Mouse (Mus musculus) CH12F3 (cell line): ENCODE measurements around the gene Nde1.

Experiments used
- in situ Hi-C: fragments of 300-500 bp; cut with MboI; formaldehyde crosslinking; loops from 2 replicates; pipeline ENCODE4 v1.14.3; 2020; ENCODE audit warnings: low sequenced_read_pairs

The Nde1 gene

DNA sequence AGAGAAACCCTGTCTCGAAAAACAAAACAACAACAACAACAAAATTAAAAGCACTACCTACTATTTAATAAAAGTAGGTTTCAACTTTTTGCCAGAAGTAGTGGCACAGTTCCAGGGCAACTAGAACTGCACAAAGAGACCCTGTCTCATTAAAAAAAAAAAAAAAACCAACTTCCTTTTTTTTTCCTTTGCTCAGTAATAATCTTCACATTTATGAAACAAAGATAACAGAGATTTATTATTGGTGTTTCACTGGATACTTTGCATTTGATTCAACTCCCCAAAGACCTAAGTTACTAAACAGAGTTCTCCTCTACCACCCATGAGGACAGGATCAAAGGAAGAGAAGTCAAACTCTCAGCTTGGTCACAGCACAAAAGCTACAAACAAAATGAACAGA, 2.1 kb upstream of the Nde1 start:
- in situ Hi-C loops, result no loop called here

DNA sequence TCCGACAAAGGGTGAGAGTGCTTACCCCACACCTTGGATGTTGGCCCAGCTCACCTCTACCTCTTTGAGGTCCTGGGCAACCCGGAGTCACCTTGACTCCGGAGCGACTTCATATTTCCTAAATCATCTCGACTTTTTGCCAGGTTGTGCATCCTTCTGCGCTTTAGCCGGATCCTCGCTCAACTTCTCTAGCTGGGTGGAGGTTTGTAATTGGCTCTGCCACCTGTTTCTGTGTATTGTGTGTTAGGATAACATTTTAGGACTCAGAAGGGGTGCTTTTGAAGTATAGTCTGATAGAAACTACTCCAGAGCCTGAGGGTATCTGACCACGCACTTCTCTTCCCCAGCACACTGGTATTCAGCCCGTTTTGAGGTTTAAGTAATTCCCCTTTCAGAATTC, 656 bp downstream of the Nde1 start:
- in situ Hi-C loops, result no loop called here

DNA sequence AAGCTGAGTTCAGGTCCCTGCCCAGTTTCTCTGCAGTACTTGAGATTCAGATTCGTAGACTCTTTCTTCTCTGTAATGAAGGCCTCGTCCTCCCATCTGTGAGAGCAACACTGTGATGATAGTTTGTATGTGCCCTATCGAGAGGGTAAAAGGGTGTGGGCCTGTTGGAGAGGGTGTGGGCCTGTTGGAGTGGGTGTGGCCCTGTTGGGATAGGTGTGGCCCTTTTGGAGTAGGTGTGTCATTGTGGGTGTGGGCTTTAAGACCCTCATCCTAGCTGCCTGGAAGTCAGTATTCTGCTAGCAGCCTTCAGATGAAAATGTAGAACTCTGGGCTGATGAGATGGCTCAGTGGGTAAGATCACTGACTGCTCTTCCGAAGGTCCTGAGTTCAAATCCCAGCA, 3.4 kb downstream of the Nde1 start:
- in situ Hi-C loops, result no loop called here

DNA sequence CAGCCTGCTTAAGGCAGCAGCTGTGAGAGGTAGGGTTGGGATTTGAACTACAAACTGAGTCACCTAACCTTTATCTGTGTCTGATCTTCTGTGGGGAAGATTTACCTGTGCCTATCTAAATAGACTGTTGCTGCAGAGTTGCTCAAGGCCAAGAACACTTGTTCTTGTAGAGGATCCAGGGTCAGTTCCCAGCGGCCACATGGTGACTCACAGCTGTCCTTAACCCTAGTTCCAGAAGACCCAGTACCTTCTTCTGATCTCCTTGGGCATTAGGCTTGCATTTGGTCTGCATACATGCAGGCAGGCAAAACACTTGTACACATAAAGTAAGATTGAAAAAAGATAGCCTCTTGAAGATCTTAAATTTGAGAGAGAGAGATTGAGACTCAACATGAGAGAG, 6.6 kb downstream of the Nde1 start:
- in situ Hi-C loops, result no loop called here

DNA sequence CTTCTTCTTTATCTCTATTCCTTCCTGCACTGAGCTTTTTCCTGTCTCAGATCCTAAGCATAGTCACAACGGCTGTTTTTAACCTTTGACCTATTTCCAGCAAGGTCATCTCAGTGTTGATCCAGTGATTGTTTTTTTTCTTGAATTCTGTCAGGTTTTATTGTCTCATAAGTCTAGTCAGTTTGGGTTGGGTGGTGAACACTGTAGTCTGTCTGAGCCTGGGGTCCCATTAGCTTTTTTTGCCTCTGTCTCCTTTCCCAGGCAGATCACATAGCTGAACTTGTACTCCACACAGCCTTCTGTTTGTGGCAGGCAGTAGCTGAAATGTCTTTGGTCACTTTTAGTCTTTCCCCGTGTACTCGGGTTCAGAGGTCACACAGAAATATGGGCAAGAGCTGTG, 15.0 kb downstream of the Nde1 start:
- in situ Hi-C loops, result no loop called here

DNA sequence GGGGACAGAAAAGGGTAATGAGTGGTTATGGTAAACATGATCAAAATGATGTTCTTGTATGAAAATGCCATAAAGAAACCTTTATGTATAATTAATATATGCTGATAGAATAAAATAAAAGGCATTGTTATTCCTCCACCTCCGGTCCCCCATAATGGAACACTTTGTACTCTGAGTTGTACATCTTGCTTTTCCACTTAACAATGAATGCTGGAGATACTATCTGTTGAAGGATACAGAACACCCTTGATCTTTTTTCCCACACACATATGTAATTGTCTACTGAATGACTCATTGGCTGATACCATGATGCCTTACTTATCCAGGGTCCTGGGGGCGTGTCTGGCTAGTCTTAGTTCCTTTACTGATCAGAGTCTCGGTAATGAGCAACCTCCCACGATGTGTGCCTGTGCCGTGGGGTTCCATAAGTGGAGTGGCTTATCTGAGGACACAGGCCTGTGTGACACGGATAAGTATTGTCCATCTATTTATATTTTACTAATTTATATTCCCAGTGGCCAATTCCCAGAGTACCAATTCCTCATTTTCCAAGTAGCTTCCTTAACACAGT, 17.2 kb downstream of the Nde1 start:
- in situ Hi-C loops, result no loop called here

DNA sequence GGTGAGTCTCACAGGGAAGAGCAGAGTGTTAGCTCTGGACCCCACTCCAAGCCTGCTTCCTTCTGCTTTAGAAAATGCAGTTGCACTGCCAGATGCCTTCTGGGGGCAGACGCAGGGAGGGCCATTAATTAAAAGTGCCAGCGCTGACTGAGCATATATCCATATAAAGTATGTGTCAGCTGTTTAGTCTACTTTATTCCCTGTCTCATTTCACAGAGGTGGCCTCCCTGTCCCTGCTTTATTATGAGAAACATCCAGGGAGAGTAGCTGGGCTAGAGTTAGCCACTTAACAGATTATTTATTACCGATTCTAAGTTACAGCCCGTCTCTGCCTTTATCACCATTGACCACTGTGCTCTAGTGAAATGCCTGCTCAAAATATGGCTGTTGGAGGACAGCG, 19.3 kb downstream of the Nde1 start:
- in situ Hi-C loops, result no loop called here

DNA sequence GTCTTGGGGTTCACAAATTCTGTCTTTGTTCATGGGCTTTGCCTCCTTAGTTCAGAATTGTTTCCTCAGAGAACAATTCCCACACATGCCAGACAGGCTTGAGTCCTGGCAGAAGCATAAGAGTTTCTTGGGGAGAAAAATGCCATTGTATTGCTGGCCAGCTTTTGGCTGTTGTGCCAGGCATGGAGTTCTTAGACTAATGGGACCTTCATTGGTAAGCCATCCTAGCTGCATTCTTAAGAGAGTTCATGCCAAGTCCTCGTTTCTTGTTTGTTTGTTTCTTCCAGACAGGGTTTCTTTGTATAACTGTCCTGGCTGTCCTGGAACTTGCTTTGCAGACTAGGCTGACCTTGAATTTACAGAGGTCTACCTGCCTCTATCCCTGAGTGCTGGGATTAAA, 20.8 kb downstream of the Nde1 start:
- in situ Hi-C loops, result no loop called here

DNA sequence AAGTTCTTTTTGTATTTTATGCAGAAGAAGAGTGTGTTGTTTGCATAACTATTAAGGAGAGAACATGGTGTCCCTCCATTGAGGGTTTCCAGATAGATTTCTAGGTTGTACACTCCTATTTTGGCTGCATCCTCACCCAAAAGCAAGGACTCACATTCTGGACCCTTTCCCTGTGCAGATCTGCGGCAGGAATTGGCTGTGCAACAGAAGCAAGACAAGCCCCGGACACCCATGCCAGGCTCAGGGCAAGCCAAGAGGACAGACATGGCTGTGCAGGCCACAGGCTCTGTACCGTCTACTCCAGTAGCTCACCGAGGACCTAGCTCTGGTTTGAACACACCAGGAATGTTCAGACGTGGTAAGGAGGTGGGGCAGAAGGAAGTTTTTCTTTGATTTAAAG, 22.4 kb downstream of the Nde1 start:
- in situ Hi-C loops, result no loop called here

DNA sequence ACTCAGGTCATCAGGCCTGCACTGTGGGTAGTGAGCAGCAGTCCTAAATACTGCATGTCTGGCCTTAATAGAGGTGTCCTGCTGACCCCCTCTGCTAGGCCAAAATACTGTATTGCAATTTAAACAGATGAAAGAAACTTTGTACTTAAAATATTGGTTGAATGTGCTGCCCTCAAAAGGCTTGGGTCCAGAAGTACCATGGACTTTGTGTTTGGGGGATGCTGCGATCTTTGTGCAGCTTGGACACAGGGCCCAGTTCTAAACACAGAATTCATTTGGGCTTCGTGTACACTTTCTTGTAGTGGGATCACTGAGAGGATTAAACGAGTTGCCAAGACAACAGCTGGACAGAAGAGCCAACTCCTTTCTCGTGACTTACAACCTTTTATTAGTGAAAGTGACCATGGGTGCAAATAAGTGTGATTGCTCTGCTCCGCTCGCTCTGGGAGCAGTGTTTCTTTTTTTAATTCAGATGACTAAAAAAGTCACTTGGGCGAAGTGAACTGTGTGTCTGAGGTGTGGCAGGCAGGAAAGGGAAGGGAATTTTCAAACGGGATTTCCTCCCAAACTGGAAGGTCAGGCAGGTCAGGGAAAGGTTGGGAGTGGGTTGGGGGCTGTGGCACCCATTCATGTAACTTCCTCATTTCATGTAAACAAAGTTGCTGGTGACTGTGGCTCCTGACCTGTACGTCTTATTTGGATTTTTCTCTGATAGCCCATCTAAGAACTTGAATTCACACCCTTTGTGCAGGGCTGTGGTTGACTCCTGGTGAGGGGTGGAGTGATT, 31.3 kb downstream of the Nde1 start:
- in situ Hi-C loops, result no loop called here

DNA sequence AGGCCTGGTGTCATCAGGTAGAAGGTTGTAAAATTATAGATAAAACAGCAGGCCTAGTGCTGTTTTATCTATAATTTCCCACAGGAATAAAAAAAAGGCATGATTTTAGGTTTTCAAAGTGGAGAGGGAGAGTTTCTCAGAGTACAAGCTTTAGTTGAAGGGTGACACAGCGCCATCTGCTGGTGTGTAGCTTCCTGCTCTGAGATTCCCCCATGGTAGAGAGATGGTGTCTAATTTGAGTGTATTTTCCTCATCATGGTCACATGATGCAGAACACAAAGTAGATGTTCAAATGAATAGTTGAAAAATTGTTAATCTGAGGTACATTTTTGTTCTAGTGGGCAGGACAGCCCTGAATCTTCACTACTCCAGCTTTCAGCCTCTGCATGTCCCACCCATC, 32.4 kb downstream of the Nde1 start:
- in situ Hi-C loops, result no loop called here

DNA sequence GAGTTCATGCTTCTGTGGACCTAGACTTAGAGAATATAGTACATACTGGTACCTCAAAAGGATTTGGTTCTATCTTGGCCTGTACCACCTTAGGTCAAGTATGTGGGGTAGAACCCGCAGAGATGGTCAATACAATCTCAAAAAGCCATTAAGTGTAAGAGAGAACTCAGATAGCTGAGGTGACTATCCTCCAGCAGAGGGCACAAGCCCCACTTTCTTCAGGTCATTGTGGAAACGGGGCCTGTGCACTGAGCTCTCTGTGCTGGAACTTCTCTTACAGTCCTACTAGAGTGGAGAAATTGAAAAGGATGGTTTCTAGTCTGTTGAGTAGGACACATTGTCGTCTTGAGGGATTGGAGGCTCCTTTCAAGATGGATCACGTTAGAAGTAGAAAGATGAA, 35.7 kb downstream of the Nde1 start:
- in situ Hi-C loops, result no loop called here

DNA sequence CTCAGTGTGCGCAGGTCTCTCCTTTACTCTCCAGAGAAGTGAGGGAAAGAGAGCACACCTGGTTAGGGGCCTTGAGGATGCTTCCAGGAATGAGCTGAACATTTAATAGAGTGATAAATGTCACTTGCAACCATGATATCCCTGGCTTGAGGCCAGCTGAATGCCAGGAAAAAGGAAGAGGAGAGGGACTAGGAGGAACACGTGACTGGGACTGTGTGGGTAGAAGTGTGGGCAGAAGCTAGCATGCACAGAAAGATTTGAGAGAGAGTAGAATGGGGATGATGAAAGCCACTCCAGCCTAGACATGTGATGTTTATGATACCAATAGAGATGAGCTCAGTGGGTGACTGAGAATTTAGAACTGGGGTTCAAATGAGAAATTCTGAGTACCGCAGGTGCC, 52.1 kb downstream of the Nde1 start:
- in situ Hi-C loops, result no loop called here

DNA sequence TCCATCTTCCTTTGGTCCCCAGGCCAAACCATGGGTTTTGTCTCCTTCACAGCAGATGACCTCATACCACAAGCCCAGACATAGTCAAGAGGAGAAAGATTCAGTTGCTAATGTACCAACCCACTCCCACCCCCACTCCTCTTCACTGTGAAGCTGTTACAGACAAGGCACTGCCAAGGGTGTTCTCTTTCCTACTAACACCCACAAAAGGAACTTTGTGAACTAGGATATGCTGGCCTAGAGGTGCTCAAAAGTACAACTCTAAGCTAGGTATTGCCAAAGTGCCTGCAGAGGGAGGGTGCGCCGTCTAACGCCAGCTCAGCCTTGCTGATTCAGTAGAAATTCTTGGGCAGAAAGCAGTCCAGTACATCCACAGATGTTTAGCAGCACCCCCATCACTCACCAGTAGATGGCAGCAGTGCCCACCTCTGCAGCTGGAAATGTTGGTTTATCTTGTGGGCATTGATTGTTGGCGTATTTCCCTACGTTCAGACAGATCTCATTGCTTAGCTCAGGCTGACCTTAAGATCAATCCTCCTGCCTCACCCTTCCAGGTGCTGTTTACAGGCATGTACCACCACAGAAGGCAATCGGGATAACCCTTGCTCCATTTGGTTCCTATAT, 74.1 kb downstream of the Nde1 start:
- in situ Hi-C loops, result no loop called here

DNA sequence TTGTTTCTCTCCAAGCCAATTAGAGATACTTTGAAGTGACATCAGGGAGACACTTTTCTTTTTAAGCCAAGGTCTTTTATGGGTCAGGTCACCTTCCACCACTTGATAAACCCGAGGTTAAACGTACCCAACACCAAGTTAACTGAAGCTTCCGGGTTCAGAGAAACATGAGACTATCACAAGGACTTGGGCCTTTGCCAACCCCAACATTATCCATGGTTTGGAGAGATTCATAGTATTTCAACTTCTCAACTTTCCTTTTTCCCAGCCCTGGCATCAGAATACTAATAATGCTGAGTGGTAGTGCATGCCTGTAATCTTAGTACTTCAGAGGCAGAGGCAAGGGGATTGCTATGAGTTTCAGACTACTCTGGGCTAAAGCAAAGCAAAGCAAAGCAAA, 79.0 kb downstream of the Nde1 start:
- in situ Hi-C loops, result no loop called here
